Mouse (Mus musculus) CH12.LX (cell line): ENCODE measurements around the gene Trim9. TPM values are rescaled to one million over a fixed set of nuclear protein-coding genes. Genes with fewer than 3 reads are reported as not detected.
A peak's percentile ranks its signal among the peaks of the same experiment; 100 is the strongest.

Experiments used
- DNase-seq: peaks from one replicate; pipeline ENCODE4 v3.0.0-alpha.2; 2013; ENCODE audit errors: extremely low read depth
- H3K27ac ChIP-seq: 2 replicates; pipeline ENCODE4 v1.5.1; 2012; ENCODE audit warnings: low read depth, mild to moderate bottlenecking, control low read depth, moderate library complexity; ENCODE audit not compliant: insufficient read depth
- H3K27me3 ChIP-seq: replicated peaks from 2 replicates; pipeline ENCODE3; 2012; ENCODE audit warnings: inconsistent platforms
- H3K36me3 ChIP-seq, 2 experiments: replicated peaks in 1 of 2; 2 replicates each; pipeline versions ENCODE3 to v1.6.1; 2012; ENCODE audit warnings: inconsistent platforms in 1 of 2, low read length in 1 of 2, mild to moderate bottlenecking in 1 of 2, mixed read lengths in 1 of 2, moderate library complexity in 1 of 2; ENCODE audit not compliant: control insufficient read depth in 1 of 2, insufficient read depth in 1 of 2
- H3K4me1 ChIP-seq, 2 experiments: 2 replicates each; pipeline ENCODE4 v1.6.1; 2012; ENCODE audit warnings: inconsistent platforms in 1 of 2, moderate library complexity in 1 of 2; ENCODE audit not compliant: insufficient read depth in 2 of 2, control insufficient read depth in 1 of 2
- H3K4me2 ChIP-seq: 2 replicates; pipeline ENCODE4 v1.6.1; 2012; ENCODE audit warnings: low read depth, mild to moderate bottlenecking, control low read depth; ENCODE audit not compliant: poor library complexity, insufficient read depth, severe bottlenecking
- H3K4me3 ChIP-seq, 3 experiments: fragments of 150-350 bp in 1 of 3; sonication (generic) in 1 of 3; replicated peaks in 1 of 3; 2 replicates each; pipeline versions ENCODE3 to v1.5.1; 2011 to 2012; ENCODE audit warnings: low read depth in 2 of 3, low read length in 2 of 3, mild to moderate bottlenecking in 2 of 3, moderate library complexity in 2 of 3, control low read depth in 1 of 3, improper control_type of control experiment in 1 of 3, inconsistent platforms in 1 of 3, mixed read lengths in 1 of 3; ENCODE audit not compliant: poor library complexity in 1 of 3
- H3K79me2 ChIP-seq: replicated peaks from 2 replicates; pipeline ENCODE4 v1.6.1; 2012; ENCODE audit warnings: mild to moderate bottlenecking, moderate library complexity; ENCODE audit not compliant: control insufficient read depth, poor library complexity, insufficient read depth, severe bottlenecking; ENCODE audit errors: extremely low read depth
- H3K9ac ChIP-seq: 2 replicates; pipeline ENCODE4 v1.6.1; 2012; ENCODE audit warnings: low read depth, mild to moderate bottlenecking, control low read depth, moderate library complexity; ENCODE audit not compliant: insufficient read depth
- H3K9me3 ChIP-seq: replicated peaks from 2 replicates; pipeline ENCODE3; 2012; ENCODE audit warnings: low read length, inconsistent platforms, mixed read lengths
- BHLHE40 ChIP-seq: IDR thresholded peaks from 2 replicates; pipeline ENCODE4 v1.6.1; 2011; ENCODE audit warnings: mild to moderate bottlenecking, low read depth, low read length, improper control_type of control experiment
- CHD1 ChIP-seq: IDR thresholded peaks from 2 replicates; pipeline ENCODE4 v1.6.1; 2012; ENCODE audit warnings: low read depth, low read length, improper control_type of control experiment, inconsistent platforms
- CTCF ChIP-seq, 2 experiments: IDR thresholded peaks in 1 of 2; conservative IDR thresholded peaks in 1 of 2; 2 replicates each; pipeline ENCODE4 v1.5.1; 2011 to 2012; ENCODE audit warnings: low read depth in 2 of 2, low read length in 2 of 2, improper control_type of control experiment in 1 of 2, inconsistent platforms in 1 of 2, mild to moderate bottlenecking in 1 of 2, moderate library complexity in 1 of 2
- ELF1 ChIP-seq: IDR thresholded peaks from 2 replicates; pipeline ENCODE4 v1.6.1; 2014; ENCODE audit warnings: low read depth, mild to moderate bottlenecking, inconsistent platforms, low read length, improper control_type of control experiment
- EP300 ChIP-seq: IDR thresholded peaks from 2 replicates; pipeline ENCODE4 v1.6.1; 2011; ENCODE audit warnings: low read length, improper control_type of control experiment
- ETS1 ChIP-seq: conservative IDR thresholded peaks from 2 replicates; pipeline ENCODE4 v1.6.1; 2012; ENCODE audit warnings: low read depth, mild to moderate bottlenecking, inconsistent platforms, low read length, improper control_type of control experiment, moderate library complexity
- GABPA ChIP-seq: IDR thresholded peaks from 2 replicates; pipeline ENCODE4 v1.6.1; 2012; ENCODE audit warnings: low read depth, low read length, improper control_type of control experiment, inconsistent platforms; ENCODE audit not compliant: insufficient replicate concordance
- HCFC1 ChIP-seq: IDR thresholded peaks from 2 replicates; pipeline ENCODE4 v1.6.1; 2012; ENCODE audit warnings: low read depth, mild to moderate bottlenecking, inconsistent platforms, low read length, improper control_type of control experiment
- JUN ChIP-seq: IDR thresholded peaks from 2 replicates; pipeline ENCODE4 v1.6.1; 2011; ENCODE audit warnings: low read depth, mild to moderate bottlenecking, low read length, improper control_type of control experiment, moderate library complexity; ENCODE audit not compliant: insufficient read depth
- JUND ChIP-seq: conservative IDR thresholded peaks from 2 replicates; pipeline ENCODE4 v1.6.1; 2011; ENCODE audit warnings: low read depth, low read length, improper control_type of control experiment
- KAT2A ChIP-seq: IDR thresholded peaks from 2 replicates; pipeline ENCODE4 v1.6.1; 2012; ENCODE audit warnings: low read length, improper control_type of control experiment, inconsistent platforms; ENCODE audit not compliant: insufficient replicate concordance
- MAFK ChIP-seq: IDR thresholded peaks from 2 replicates; pipeline ENCODE4 v1.6.1; 2011; ENCODE audit warnings: low read length, improper control_type of control experiment; ENCODE audit not compliant: insufficient replicate concordance
- MEF2A ChIP-seq: IDR thresholded peaks from 2 replicates; pipeline ENCODE4 v1.6.1; 2014; ENCODE audit warnings: low read depth, mild to moderate bottlenecking, inconsistent platforms, low read length, improper control_type of control experiment, borderline replicate concordance
- MYC ChIP-seq: IDR thresholded peaks from 2 replicates; pipeline ENCODE4 v1.6.1; 2011; ENCODE audit warnings: low read depth, mild to moderate bottlenecking, improper control_type of control experiment, low read length
- NRF1 ChIP-seq: IDR thresholded peaks from 2 replicates; pipeline ENCODE4 v1.6.1; 2014; ENCODE audit warnings: low read depth, mild to moderate bottlenecking, inconsistent platforms, low read length, improper control_type of control experiment, moderate library complexity
- PAX5 ChIP-seq: IDR thresholded peaks from 2 replicates; pipeline ENCODE4 v1.6.1; 2012; ENCODE audit warnings: low read length, inconsistent platforms, mixed read lengths
- POLR2AphosphoS2 ChIP-seq: IDR thresholded peaks from 2 replicates; pipeline ENCODE4 v1.6.1; 2011; ENCODE audit warnings: low read depth, low read length, improper control_type of control experiment
- SIN3A ChIP-seq: IDR thresholded peaks from 2 replicates; pipeline ENCODE4 v1.6.1; 2012; ENCODE audit warnings: low read length, improper control_type of control experiment, inconsistent platforms
- SMC3 ChIP-seq: IDR thresholded peaks from 2 replicates; pipeline ENCODE4 v1.6.1; 2011; ENCODE audit warnings: low read depth, low read length, improper control_type of control experiment
- TBP ChIP-seq: conservative IDR thresholded peaks from 2 replicates; pipeline ENCODE4 v1.6.1; 2011; ENCODE audit warnings: low read depth, low read length, improper control_type of control experiment
- UBTF ChIP-seq: IDR thresholded peaks from 2 replicates; pipeline ENCODE4 v1.6.1; 2012; ENCODE audit warnings: low read depth, mild to moderate bottlenecking, inconsistent platforms, low read length, improper control_type of control experiment, moderate library complexity
- USF1 ChIP-seq: IDR thresholded peaks from 2 replicates; pipeline ENCODE4 v1.6.1; 2014; ENCODE audit warnings: low read depth, mild to moderate bottlenecking, inconsistent platforms, low read length, improper control_type of control experiment
- USF2 ChIP-seq: conservative IDR thresholded peaks from 2 replicates; pipeline ENCODE4 v1.6.1; 2011; ENCODE audit warnings: low read depth, low read length, improper control_type of control experiment
- ZKSCAN1 ChIP-seq: IDR thresholded peaks from 2 replicates; pipeline ENCODE4 v1.6.1; 2012; ENCODE audit warnings: low read depth, inconsistent platforms, low read length, improper control_type of control experiment, borderline replicate concordance
- ZNF384 ChIP-seq: IDR thresholded peaks from 2 replicates; pipeline ENCODE4 v1.6.1; 2012; ENCODE audit warnings: low read depth, low read length, improper control_type of control experiment, inconsistent platforms
- dilution Hi-C: fragments of 300-500 bp; cut with MboI; formaldehyde crosslinking; loops from 2 replicates; pipeline ENCODE4 v1.14.3; 2020; ENCODE audit warnings: low sequenced_read_pairs; ENCODE audit not compliant: extremely low pct_unique_long_range_greater_than_20kb, extremely low pct_ligation_motif_present
- in situ Hi-C: fragments of 300-500 bp; cut with MboI; formaldehyde crosslinking; loops from 3 replicates; pipeline ENCODE4 v1.14.3; 2019; ENCODE audit warnings: low sequenced_read_pairs, low pct_ligation_motif_present, low pct_unique_long_range_greater_than_20kb, mixed read lengths
- polyA plus RNA-seq: library from polyadenylated mRNA; unstranded; fragments of >175 nt; gene quantifications from 2 replicates; pipeline ENCODE4 v1.2.1, GENCODE M21; 2012; ENCODE audit warnings: low read depth; ENCODE audit not compliant: insufficient read length
- total RNA-seq, 2 experiments: library from RNA; depleted of rRNA; stranded (reverse); fragments of 300-350 nt in 1 of 2; fragments of >200 nt in 1 of 2; gene quantifications; 2 replicates each; pipeline ENCODE4 v1.2.3; 2012 to 2014

Gene Trim9
- total and polyA plus RNA-seq, 3 experiments = 0.07 TPM; not detected in 2

- H3K9me3 ChIP-seq = no peaks in the 10 kb centered on the region
- TF ChIP-seq CHD1 = no peak
- TF ChIP-seq ETS1 = no peak
- peak; percentile 16 for TF ChIP-seq USF1
- no peak for TF ChIP-seq JUND
- no peak for TF ChIP-seq KAT2A
- TF ChIP-seq EP300 = no peak
- peak; percentile 19; the same call in 1 of the 2 replicates for TF ChIP-seq BHLHE40
- TF ChIP-seq UBTF = no peak
- TF ChIP-seq PAX5 = no peak
- no peak for TF ChIP-seq SIN3A
Measured at GRCm38 (mm10) chr12:70204433-70204832, 143.0 kb downstream of the Trim9 start.

GRCm38 (mm10) chr12:70201926-70202529 lies 145.4 kb downstream of the Trim9 start:
- Histone ChIP-seq H3K79me2 (no peaks in the 10 kb centered on the region), H3K36me3 (no peaks in the 10 kb centered on the region), H3K4me2 (no peak overlapping the region), H3K4me3 (no peak overlapping the region), H3K9me3 (no peaks in the 10 kb centered on the region), H3K27ac (no peak overlapping the region), H3K9ac (no peak overlapping the region)
- dilution Hi-C loops = no loop called here
- TF ChIP-seq ZKSCAN1 (no peak), CTCF (conservative IDR thresholded peaks at IDR 0.05 in 1 of 2, IDR thresholded peaks at IDR 0.05 in 1 of 2; ENCODE audit: low read depth in 2 of 2, low read length in 2 of 2) (peak in 1 of 2 experiments; percentile 43; a peak in 2 of 4 replicates), MYC (no peak)
- TF ChIP-seq, all 38 proteins: peak for 1
- Histone ChIP-seq H3K27me3 (no peaks in the 10 kb centered on the region), H3K4me1 (peaks cover 3 to 25% of the 10 kb centered on the region in 2 experiments; a peak in 3 of 4 replicates)
- in situ Hi-C loops = no loop called here
- DNase-seq = peak; percentile 3

More at GRCm38 (mm10) chr12:70204433-70204832, 143.0 kb downstream of the Trim9 start:
- no peak for DNase-seq
- Histone ChIP-seq H3K4me2 (no peak overlapping the region), H3K4me3 (no peak overlapping the region), H3K36me3 (no peaks in the 10 kb centered on the region), H3K27me3 (no peaks in the 10 kb centered on the region), H3K79me2 (no peaks in the 10 kb centered on the region), H3K9ac (no peak overlapping the region), H3K4me1 (peaks cover 3 to 6% of the 10 kb centered on the region in 2 experiments; a peak in 3 of 4 replicates), H3K27ac (no peak overlapping the region)
- dilution Hi-C loops = no loop called here
- in situ Hi-C loops = no loop called here

GRCm38 (mm10) chr12:70196341-70196740 lies 151.1 kb downstream of the Trim9 start:
- Histone ChIP-seq H3K36me3 (peaks cover 0 to 3% of the 10 kb centered on the region in 2 experiments), H3K4me2 (no peak overlapping the region), H3K9ac (no peak overlapping the region), H3K9me3 (no peaks in the 10 kb centered on the region), H3K79me2 (no peaks in the 10 kb centered on the region), H3K4me3 (no peak overlapping the region), H3K4me1 (peaks cover 2 to 25% of the 10 kb centered on the region in 2 experiments; a peak in 2 of 4 replicates), H3K27ac (no peak overlapping the region), H3K27me3 (no peaks in the 10 kb centered on the region)
- dilution Hi-C loops (no loop called here), in situ Hi-C loops (no loop called here)
- DNase-seq = no peak
- TF ChIP-seq GABPA (no peak), MEF2A (no peak), SIN3A (no peak), POLR2AphosphoS2 (no peak), USF2 (no peak), SMC3 (no peak), CHD1 (no peak), JUN (no peak), CTCF (conservative IDR thresholded peaks at IDR 0.05 in 1 of 2, IDR thresholded peaks at IDR 0.05 in 1 of 2; ENCODE audit: low read depth in 2 of 2, low read length in 2 of 2) (no peak), ZNF384 (no peak), MAFK (no peak), NRF1 (no peak), TBP (no peak), BHLHE40 (no peak), UBTF (no peak), HCFC1 (no peak), ELF1 (no peak)
